Mouse (Mus musculus) ES-Bruce4 (cell line): ENCODE measurements at regions not wholly inside any gene's neighbourhood (a gene's known extent, or its start where the extent isn't known, plus 50 kb on each side); places are given as distances from the start of the nearest gene placed in this dataset.

Experiments used
- CTCF ChIP-seq: IDR thresholded peaks from one replicate; pipeline ENCODE4 v1.8.1; 2011; ENCODE audit warnings: low read depth, low read length
- POLR2A ChIP-seq: IDR thresholded peaks from one replicate; pipeline ENCODE4 v1.8.1; 2011; ENCODE audit warnings: low read length; ENCODE audit not compliant: insufficient read depth

- TF ChIP-seq CTCF (no peak), POLR2A (no peak)
Observed at GRCm38 (mm10) chr12:110186911-110187245, 92.0 kb upstream of the Dio3 start.
